Comparison of ENCODE assay signal across 13 mouse cellular contexts in the genomic region with DNA sequence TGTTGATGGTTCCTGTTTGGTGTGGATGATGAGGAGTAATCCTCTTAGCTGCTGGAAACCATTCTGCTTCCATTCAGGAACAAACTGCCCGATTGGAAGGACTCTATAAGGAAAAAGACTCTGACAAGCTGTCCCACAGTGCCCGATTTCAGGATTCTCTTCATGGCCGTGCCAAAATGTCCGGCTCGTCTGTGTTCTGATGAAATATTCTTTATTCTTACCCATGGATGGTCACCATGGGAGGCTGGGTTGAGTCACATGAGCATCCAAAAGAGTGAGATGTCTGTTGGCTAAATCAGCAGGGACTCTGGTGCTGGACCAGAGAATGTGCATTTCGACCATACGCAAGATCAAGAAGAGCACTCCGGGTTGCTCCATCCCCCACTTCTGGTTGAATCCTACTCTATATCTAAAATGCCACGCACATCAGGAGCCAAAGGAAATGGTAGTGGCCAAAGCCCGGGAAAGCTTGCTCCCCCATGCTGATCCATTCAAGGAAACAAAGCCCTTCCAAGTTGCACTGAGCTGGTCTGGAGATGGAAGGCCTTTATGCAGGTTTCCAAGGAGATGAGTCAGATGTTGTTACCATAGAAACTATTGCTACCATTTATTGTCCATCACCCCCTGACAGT.
DNase-seq lines count a peak whose midpoint lies in the region; ATAC-seq lines count a peak whose summit lies in the region.
"Had no signal": no experiment of that assay in that cellular context is flagged by ENCODE, and none has a peak within 500 bp of the region (broad histone marks: within the 10 kb centered on the region; RNA-seq: fewer than 3 reads in every experiment).

No protein-coding gene starts in this region.

- H3K36me3 ChIP-seq in hindbrain, embryonic 15.5 days: no peaks in the 10 kb centered on the region
- no peaks in the 10 kb centered on the region for H3K36me3 ChIP-seq in neural tube, embryonic 12.5 days
- no peaks in the 10 kb centered on the region for H3K36me3 ChIP-seq in kidney, embryonic 15.5 days
- H3K36me3 ChIP-seq: G1E; limb, embryonic 15.5 days had no signal

- no peak overlapping the region for H3K27ac ChIP-seq in hindbrain, embryonic 15.5 days (replicated peaks)
- H3K27ac ChIP-seq in neural tube, embryonic 12.5 days: no peak overlapping the region
- no peak overlapping the region for H3K27ac ChIP-seq in kidney, embryonic 15.5 days
- H3K27ac ChIP-seq: limb, embryonic 15.5 days had no signal

- WGBS in hindbrain, embryonic 15.5 days: 25% methylated on average over 10 of the region's 10 CpGs
- WGBS in neural tube, embryonic 12.5 days: 36% methylated on average over 10 of the region's 10 CpGs
- WGBS in kidney, embryonic 15.5 days: 84% methylated on average over 10 of the region's 10 CpGs

- no peak for DNase-seq in cerebellum, postnatal 36 days
- peak; percentile 37 for DNase-seq in embryo, embryonic 9.5 days (ENCODE audit: extremely low spot score)
- no peak for DNase-seq in gastrocnemius, postnatal 25 days
- DNase-seq: layer of hippocampus, adult 9-11 months; lung, postnatal 14 days had no signal

- peaks cover 15% of the 10 kb centered on the region; the same call in 1 of the 2 replicates for H3K4me1 ChIP-seq in hindbrain, embryonic 15.5 days (replicated peaks)
- H3K4me1 ChIP-seq in neural tube, embryonic 12.5 days: peaks cover 16% of the 10 kb centered on the region
- peaks cover 15% of the 10 kb centered on the region for H3K4me1 ChIP-seq in kidney, embryonic 15.5 days
- H3K4me1 ChIP-seq: limb, embryonic 15.5 days had no signal

- 0 out of 2 replicates have a peak, but pooled peaks have one; percentile 41 for ATAC-seq in cerebellum, adult (ENCODE audit: insufficient number of reproducible peaks, low FRiP score, low TSS enrichment)
- ATAC-seq in hindbrain, embryonic 15.5 days (ENCODE audit: low FRiP score, low read depth): peak; percentile 87
- peak; percentile 90 for ATAC-seq in neural tube, embryonic 12.5 days (ENCODE audit: low FRiP score, low read depth)
- no peak for ATAC-seq in megakaryocyte progenitor cell, adult 5-6 weeks (replicated peaks; ENCODE audit: poor library complexity)
- ATAC-seq in kidney, embryonic 15.5 days (replicated peaks; ENCODE audit: low FRiP score): no peak
- ATAC-seq: intestine, postnatal 0 days had no signal

- H3K9me3 ChIP-seq in hindbrain, embryonic 15.5 days: no peaks in the 10 kb centered on the region
- no peaks in the 10 kb centered on the region for H3K9me3 ChIP-seq in neural tube, embryonic 12.5 days
- no peaks in the 10 kb centered on the region for H3K9me3 ChIP-seq in kidney, embryonic 15.5 days (replicated peaks)
- H3K9me3 ChIP-seq: G1E; limb, embryonic 15.5 days had no signal

- no peaks in the 10 kb centered on the region for H3K27me3 ChIP-seq in hindbrain, embryonic 15.5 days
- no peaks in the 10 kb centered on the region; the same call in 1 of the 2 replicates for H3K27me3 ChIP-seq in neural tube, embryonic 12.5 days (replicated peaks)
- no peaks in the 10 kb centered on the region for H3K27me3 ChIP-seq in kidney, embryonic 15.5 days
- H3K27me3 ChIP-seq: limb, embryonic 15.5 days had no signal

- no peak overlapping the region for H3K4me3 ChIP-seq in hindbrain, embryonic 15.5 days
- no peak overlapping the region for H3K4me3 ChIP-seq in neural tube, embryonic 12.5 days
- no peak overlapping the region for H3K4me3 ChIP-seq in kidney, embryonic 15.5 days (replicated peaks)
- H3K4me3 ChIP-seq: limb, embryonic 15.5 days had no signal

- no peak overlapping the region for H3K9ac ChIP-seq in hindbrain, embryonic 15.5 days
- H3K9ac ChIP-seq in neural tube, embryonic 12.5 days: no peak overlapping the region
- no peak overlapping the region for H3K9ac ChIP-seq in kidney, embryonic 15.5 days
- H3K9ac ChIP-seq: limb, embryonic 15.5 days had no signal

- H3K4me2 ChIP-seq in hindbrain, embryonic 15.5 days: no peak overlapping the region
- no peak overlapping the region for H3K4me2 ChIP-seq in neural tube, embryonic 12.5 days (replicated peaks)
- no peak overlapping the region for H3K4me2 ChIP-seq in kidney, embryonic 15.5 days
- H3K4me2 ChIP-seq: limb, embryonic 15.5 days had no signal

Comparison
In these comparisons a context has a peak if more than half of its experiments do, and no peak if none do; other contexts are left out.
1. ATAC-seq: peak in cerebellum, adult (single experiment), hindbrain, embryonic 15.5 days (single experiment) and neural tube, embryonic 12.5 days (single experiment); none in megakaryocyte progenitor cell, adult 5-6 weeks (single experiment) and kidney, embryonic 15.5 days (single experiment).